Mouse (Mus musculus) forebrain, embryonic 11.5 days (tissue): ENCODE results near the gene Gm42878. TPM values are rescaled to one million over a fixed set of nuclear protein-coding genes. Genes with fewer than 3 reads are reported as not detected.

Experiments
- ATAC-seq: fragments of 200-750 bp; cut with Nextera tagmentation; replicated peaks from 2 replicates; pipeline ENCODE4 v1.8.0; 2017; ENCODE audit warnings: moderate TSS enrichment; ENCODE audit not compliant: low FRiP score
- DNase-seq: peaks from one replicate; pipeline ENCODE4 v3.0.0-alpha.2; 2017; ENCODE audit warnings: low spot score
- H3K27ac ChIP-seq: fragments of 300-500 bp; sonication (generic); 2 replicates; pipeline ENCODE4 v1.5.1; 2014; ENCODE audit warnings: low read depth, low read length
- H3K27me3 ChIP-seq: fragments of 300-500 bp; sonication (generic); 2 replicates; pipeline ENCODE4 v1.6.1; 2014; ENCODE audit warnings: mild to moderate bottlenecking, low read length, mixed read lengths; ENCODE audit not compliant: control insufficient read depth, insufficient read depth
- H3K36me3 ChIP-seq: fragments of 300-500 bp; sonication (generic); 2 replicates; pipeline ENCODE4 v1.6.1; 2014; ENCODE audit warnings: mild to moderate bottlenecking, low read length, moderate library complexity, mixed read lengths; ENCODE audit not compliant: control insufficient read depth, insufficient read depth
- H3K4me1 ChIP-seq: fragments of 300-500 bp; sonication (generic); replicated peaks from 2 replicates; pipeline ENCODE4 v1.6.1; 2014; ENCODE audit warnings: low read length, mixed read lengths; ENCODE audit not compliant: control insufficient read depth, insufficient read depth
- H3K4me2 ChIP-seq: fragments of 300-500 bp; sonication (generic); 2 replicates; pipeline ENCODE4 v1.6.1; 2014; ENCODE audit warnings: low read depth, mild to moderate bottlenecking, low read length, moderate library complexity, mixed read lengths; ENCODE audit not compliant: severe bottlenecking
- H3K4me3 ChIP-seq: fragments of 300-500 bp; sonication (generic); 2 replicates; pipeline ENCODE4 v1.5.1; 2014; ENCODE audit warnings: low read depth, low read length
- H3K9ac ChIP-seq: fragments of 300-500 bp; sonication (generic); 2 replicates; pipeline ENCODE4 v1.6.1; 2014; ENCODE audit warnings: low read length
- H3K9me3 ChIP-seq: fragments of 300-500 bp; sonication (generic); 2 replicates; pipeline ENCODE4 v1.6.1; 2016; ENCODE audit warnings: low read length, mixed read lengths; ENCODE audit not compliant: control insufficient read depth
- WGBS: fragments of 180-500 bp; shearing (Covaris S2); extraction: QIAGEN DNeasy Blood & Tissue Kit; methylation state at CpG from one replicate; pipeline ENCODE4 v1.1.7; 2014; 5-methylcytosine and 5-hydroxymethylcytosine counted together
- polyA plus RNA-seq: library from polyadenylated mRNA; unstranded; fragments of >200 nt; fragmentation: Nextera tagmentation; extraction: Ambion mirVana; gene quantifications from 2 replicates; pipeline ENCODE4 v1.2.1, GENCODE M21; 2014

Gene Gm42878
- polyA plus RNA-seq: not detected in 2 replicates

DNA sequence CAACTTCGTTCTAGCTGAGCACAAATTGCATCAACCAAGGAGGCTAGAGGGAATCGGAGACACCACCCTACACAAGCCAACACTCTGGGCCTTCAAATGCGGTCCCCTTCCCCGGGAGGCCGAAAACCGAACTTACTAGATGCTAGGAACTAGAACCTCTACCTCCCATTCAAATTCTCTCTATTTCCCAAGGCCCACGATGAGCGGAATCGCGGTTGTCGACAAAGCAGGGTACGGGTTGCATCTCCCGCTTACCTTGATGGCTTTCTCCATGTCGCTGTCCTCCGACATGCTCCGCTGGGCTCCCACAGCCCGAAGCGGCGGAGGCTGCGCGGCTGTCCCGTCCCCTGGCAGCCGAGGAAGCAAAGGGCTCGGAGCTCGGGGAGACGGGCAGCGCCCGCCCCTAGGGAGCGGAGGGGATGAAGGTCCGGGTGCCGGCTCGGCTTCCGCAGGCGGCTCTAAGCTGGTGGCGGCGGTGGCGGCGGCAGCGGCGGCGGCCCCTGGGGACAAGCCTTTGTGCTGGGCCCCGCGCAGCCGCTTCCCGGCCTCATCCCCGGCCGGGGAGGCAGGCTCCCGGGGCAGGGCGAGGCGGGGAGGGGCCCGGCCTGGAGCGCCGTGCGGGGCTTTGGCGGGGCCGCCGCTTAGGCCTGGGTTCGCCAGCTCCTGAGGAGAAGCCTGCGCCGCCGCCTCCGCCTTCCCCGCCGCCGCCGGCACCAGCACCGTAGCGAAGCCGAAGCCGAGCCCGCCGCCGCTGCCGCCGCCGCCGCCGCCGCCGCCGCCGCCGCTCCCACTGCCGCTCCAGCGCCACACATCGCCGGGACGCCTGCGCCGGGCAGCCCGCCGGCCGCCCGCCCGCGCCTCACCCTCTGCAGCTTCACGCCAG, at the start of gene Gm42878, which contains the start of gene Adam1a:
Gene Gm42878 (minus strand): TSS at position 573 of the 883 bp plus-strand sequence.
Gene Adam1a (minus strand): TSS at position 573 of the 883 bp plus-strand sequence.
- Histone ChIP-seq H3K4me2 (peak within 1 kb of the TSS; percentile 81), H3K4me1 (peaks cover 8% of the 10 kb centered on the region; the same call in 1 of the 2 replicates)
- WGBS: under 1% methylated on average over 43 of the region's 97 CpGs

DNA sequence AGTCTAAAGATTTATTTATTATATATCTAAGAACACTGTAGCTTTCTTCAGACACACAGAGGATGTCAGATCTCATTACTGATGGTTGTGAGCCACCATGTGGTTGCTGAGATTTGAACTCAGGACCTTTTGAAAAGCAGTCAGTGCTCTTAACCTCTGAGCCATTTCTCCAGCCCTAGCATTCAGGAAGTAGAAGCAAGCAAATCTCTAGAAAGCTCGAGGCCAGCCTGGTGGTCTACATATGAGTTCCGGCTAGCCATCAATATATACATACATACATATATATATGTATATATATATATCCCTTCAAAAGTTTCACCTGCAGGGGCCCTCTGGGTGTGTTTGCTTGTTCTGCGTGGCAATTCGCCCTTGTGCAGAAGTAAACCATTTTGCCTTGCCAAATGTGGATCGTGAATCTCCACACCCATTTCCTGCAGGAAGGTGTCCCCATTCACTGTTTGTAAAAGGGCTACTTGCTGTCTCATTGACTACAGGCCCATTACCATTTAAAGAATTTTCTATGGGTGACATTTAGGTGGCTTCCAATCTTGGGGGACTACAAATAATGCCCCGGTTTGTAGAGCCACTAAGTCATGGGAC, 49.5 kb upstream of the Gm42878 start:
- Histone ChIP-seq H3K4me1 (peaks cover 7% of the 10 kb centered on the region; the same call in 1 of the 2 replicates), H3K9me3 (no peaks in the 10 kb centered on the region), H3K9ac (no peak overlapping the region), H3K4me3 (no peak overlapping the region), H3K27ac (no peak overlapping the region), H3K4me2 (no peak overlapping the region), H3K27me3 (no peaks in the 10 kb centered on the region), H3K36me3 (no peaks in the 10 kb centered on the region)
- 89% methylated on average over 6 of the region's 6 CpGs for WGBS
- ATAC-seq (no peak), DNase-seq (no peak)

More for the DNA sequence above, at the start of gene Gm42878, which contains the start of gene Adam1a:
- no peaks in the 10 kb centered on the region for H3K27me3 ChIP-seq
- peak within 1 kb of the TSS; percentile 98 for H3K9ac ChIP-seq
- H3K36me3 ChIP-seq: no peaks in the 10 kb centered on the region
- no peak for DNase-seq
- peak; percentile 53 for ATAC-seq
- H3K4me3 ChIP-seq: peak within 1 kb of the TSS; percentile 100
- peak within 1 kb of the TSS; percentile 92 for H3K27ac ChIP-seq
- H3K9me3 ChIP-seq: no peaks in the 10 kb centered on the region

DNA sequence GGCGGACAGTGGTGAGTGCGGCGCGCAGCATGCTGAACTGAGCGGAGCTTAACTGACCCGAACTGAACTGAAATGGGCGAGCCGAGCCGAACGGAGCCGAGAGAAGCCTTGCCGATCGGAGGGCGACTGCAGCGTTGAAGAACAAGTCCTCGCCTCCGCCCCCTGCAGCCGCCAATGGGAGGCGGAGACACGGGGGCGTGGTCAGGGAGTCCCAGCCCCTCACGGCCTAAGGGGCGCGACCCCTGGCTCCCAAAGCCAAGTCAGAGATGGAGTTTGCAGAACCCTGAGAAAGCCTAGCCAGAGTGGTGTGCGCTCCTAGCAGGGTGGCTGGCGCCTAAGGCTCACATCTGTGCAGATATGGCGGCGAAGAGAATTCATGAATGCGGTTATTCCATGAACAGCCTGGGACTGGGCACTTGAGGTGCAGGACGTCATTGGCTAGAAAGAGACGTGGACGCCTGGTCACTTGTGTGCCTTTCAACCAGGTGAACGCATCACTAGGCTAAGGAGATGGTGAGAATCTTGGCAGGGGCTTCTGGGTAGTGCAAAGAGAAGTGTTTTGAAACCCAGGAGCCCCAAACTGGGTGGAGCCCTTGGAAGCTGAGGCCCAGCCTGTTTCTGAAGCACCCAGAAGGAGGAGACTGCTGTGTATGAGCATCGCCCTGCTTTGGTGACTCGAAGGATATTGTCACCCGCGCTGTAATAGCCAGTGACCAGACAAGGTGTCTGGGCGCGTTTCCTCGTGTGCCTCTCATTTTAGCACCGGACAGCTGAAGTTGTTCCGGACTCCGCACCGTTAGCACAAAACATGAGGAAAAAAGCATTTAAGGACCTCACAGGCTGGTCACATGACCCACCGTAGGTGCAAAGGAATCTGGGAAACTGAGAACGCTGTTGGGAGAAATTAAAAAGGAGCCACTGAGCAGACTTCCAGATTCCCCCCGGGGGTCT, 48.4 kb upstream of the Gm42878 start, which contains the start of gene Aldh2:
Gene Aldh2 (minus strand): TSS at position 374 of the 951 bp plus-strand sequence.
- H3K4me2 ChIP-seq: peak within 1 kb of the TSS; percentile 76
- peak; percentile 91 for DNase-seq
- peaks cover 7% of the 10 kb centered on the region; the same call in 1 of the 2 replicates for H3K4me1 ChIP-seq
- no peaks in the 10 kb centered on the region for H3K36me3 ChIP-seq
- H3K9ac ChIP-seq: peak within 1 kb of the TSS; percentile 61
- peak; percentile 87 for ATAC-seq
- H3K27me3 ChIP-seq: no peaks in the 10 kb centered on the region
- no peaks in the 10 kb centered on the region for H3K9me3 ChIP-seq
- 4% methylated on average over 47 of the region's 47 CpGs for WGBS
- H3K27ac ChIP-seq: peak within 1 kb of the TSS; percentile 64
- H3K4me3 ChIP-seq: peak within 1 kb of the TSS; percentile 59

DNA sequence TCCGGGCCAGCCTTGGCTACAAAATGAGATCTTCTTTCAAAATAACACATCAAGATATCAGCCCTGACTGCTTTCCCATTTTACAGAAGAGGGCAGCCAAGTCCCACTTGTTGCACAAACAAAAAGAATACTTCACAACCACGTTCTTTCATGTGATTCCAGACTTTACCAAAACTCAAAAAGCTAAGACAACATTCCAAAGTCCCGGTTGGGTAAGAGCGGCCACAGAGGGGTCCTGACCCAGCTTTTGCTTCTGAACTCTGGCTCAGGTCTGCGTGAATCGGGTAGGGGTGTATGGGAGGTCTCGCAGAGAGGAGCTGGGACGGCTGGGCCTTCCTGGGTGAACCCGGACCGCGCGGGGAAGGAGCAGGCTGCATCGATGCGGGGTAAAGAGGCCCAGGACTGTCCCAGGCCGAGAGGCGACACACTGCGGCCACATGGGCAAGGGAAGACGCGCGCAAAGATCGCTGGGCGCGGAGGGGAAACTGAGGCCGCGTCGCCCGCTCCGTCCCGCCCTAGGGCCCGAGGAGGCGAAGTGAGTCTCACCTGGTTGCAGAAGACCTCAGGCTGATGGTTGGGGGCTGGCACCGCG, 47.6 kb upstream of the Gm42878 start:
- peak; percentile 71 for DNase-seq
- Histone ChIP-seq H3K4me3 (peak overlapping the region; percentile 59), H3K9ac (peak overlapping the region; percentile 61), H3K9me3 (no peaks in the 10 kb centered on the region), H3K4me2 (peak overlapping the region; percentile 76), H3K4me1 (peaks cover 7% of the 10 kb centered on the region; the same call in 1 of the 2 replicates), H3K27me3 (no peaks in the 10 kb centered on the region), H3K27ac (no peak overlapping the region), H3K36me3 (no peaks in the 10 kb centered on the region)
- WGBS: 4% methylated on average over 33 of the region's 33 CpGs
- peak; percentile 51 for ATAC-seq

DNA sequence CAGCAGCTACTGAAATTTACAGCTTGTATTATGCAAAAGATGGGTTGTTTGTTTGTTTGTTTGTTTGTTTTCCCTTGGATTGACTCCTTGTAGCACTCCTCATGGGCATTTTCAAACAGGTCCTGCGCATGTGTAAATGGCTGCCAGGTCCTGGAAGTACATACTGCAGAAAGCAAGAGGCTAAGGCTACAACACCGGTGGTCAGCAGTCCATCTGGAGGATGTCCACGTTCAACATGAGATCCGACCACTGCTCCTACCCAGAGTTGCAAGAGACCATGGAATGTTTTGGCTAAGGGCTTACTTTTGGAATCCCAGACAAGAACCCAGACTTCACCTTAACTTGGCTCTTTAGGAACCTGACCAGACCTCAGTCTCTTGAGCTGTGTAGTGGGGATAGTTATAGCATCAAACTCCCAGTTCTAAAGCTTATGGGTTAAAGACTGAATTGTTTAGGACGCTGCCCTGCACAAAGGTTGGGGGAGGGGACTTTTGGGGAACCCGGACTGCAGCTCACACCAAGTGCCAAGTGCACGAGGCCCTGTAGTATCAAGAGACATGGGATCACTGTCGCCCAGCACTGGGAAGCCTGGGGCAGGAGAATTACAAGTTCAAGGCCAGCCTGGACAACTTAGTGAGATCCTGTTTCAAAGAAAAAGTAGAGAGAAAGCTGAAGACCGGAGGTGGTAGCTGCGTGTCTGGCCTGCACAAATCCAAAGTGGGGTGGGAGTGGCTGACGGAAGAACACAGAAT, 47.0 kb upstream of the Gm42878 start:
- 72% methylated on average over 11 of the region's 11 CpGs for WGBS
- H3K4me3 ChIP-seq: peak overlapping the region; percentile 59
- no peaks in the 10 kb centered on the region for H3K27me3 ChIP-seq
- DNase-seq (no peak), ATAC-seq (no peak)
- H3K4me2 ChIP-seq: peak overlapping the region; percentile 76
- H3K36me3 ChIP-seq: no peaks in the 10 kb centered on the region
- H3K27ac ChIP-seq: no peak overlapping the region
- H3K9me3 ChIP-seq: no peaks in the 10 kb centered on the region
- H3K4me1 ChIP-seq: peaks cover 7% of the 10 kb centered on the region; the same call in 1 of the 2 replicates
- no peak overlapping the region; the same call in 1 of the 2 replicates for H3K9ac ChIP-seq

- no peak overlapping the region for H3K4me2 ChIP-seq
Observed at GRCm38 (mm10) chr5:121591417-121592063, 46.3 kb upstream of the Gm42878 start.

GRCm38 (mm10) chr5:121589928-121590327, 44.6 kb upstream of the Gm42878 start:
- DNase-seq (no peak), ATAC-seq (no peak)
- H3K4me1 ChIP-seq: peaks cover 7% of the 10 kb centered on the region; the same call in 1 of the 2 replicates
- no peak overlapping the region for H3K9ac ChIP-seq
- no peaks in the 10 kb centered on the region for H3K36me3 ChIP-seq
- no peak overlapping the region for H3K4me3 ChIP-seq
- H3K27me3 ChIP-seq: no peaks in the 10 kb centered on the region
- 89% methylated on average over 6 of the region's 6 CpGs for WGBS
- H3K4me2 ChIP-seq: no peak overlapping the region
- H3K27ac ChIP-seq: no peak overlapping the region
- H3K9me3 ChIP-seq: no peaks in the 10 kb centered on the region

More at GRCm38 (mm10) chr5:121591417-121592063, 46.3 kb upstream of the Gm42878 start:
- WGBS: 84% methylated on average over 11 of the region's 11 CpGs
- peaks cover 7% of the 10 kb centered on the region; the same call in 1 of the 2 replicates for H3K4me1 ChIP-seq
- no peak overlapping the region for H3K9ac ChIP-seq
- H3K27ac ChIP-seq: no peak overlapping the region
- H3K4me3 ChIP-seq: no peak overlapping the region
- ATAC-seq (no peak), DNase-seq (no peak)
- no peaks in the 10 kb centered on the region for H3K27me3 ChIP-seq
- no peaks in the 10 kb centered on the region for H3K9me3 ChIP-seq
- no peaks in the 10 kb centered on the region for H3K36me3 ChIP-seq
